Mouse (Mus musculus) small intestine, adult 2 months (tissue): Measurements from ENCODE around the gene Gpr31b.
"Not testable (repeated sequence)": the region's sequence is repeated elsewhere in the genome, so short reads cannot be mapped to it uniquely, and the experiment has no call there.

Experiments used
- CTCF ChIP-seq: fragments of 200-500 bp; IDR thresholded peaks from 2 replicates; pipeline ENCODE4 v1.5.1; 2012; ENCODE audit warnings: low read depth, mild to moderate bottlenecking, control low read depth, inconsistent platforms, low read length, moderate library complexity, mixed read lengths; ENCODE audit not compliant: insufficient replicate concordance, insufficient read length; ENCODE audit errors: extremely low read depth
- POLR2A ChIP-seq: fragments of 200-500 bp; IDR thresholded peaks from 2 replicates; pipeline ENCODE4 v1.6.1; 2012; ENCODE audit warnings: low read depth, mild to moderate bottlenecking, control low read depth, inconsistent platforms, low read length, moderate library complexity

- TF ChIP-seq CTCF, POLR2A: not testable (repeated sequence)
Observed at GRCm38 (mm10) chr17:13069227-13069626, 17.1 kb upstream of the Gpr31b start.
